10 mouse cellular contexts compared by ENCODE assay signal in genomic region chr6:23249616-23250287, GRCm38 (mm10). TPM values are rescaled to one million over a fixed set of nuclear protein-coding genes. Genes with fewer than 3 reads are reported as not detected.
DNase-seq lines count a peak whose midpoint lies in the region; ATAC-seq and TF ChIP-seq lines count a peak whose summit lies in the region.
"Had no signal": no experiment of that assay in that cellular context is flagged by ENCODE, and none has a peak within 500 bp of the region (broad histone marks: within the 10 kb centered on the region; RNA-seq: fewer than 3 reads in every experiment).

No protein-coding gene starts in this region.

- ATAC-seq in heart, embryonic 15.5 days (replicated peaks; ENCODE audit: insufficient number of reproducible peaks, insufficient read depth, low FRiP score, low read depth) = no peak
- ATAC-seq in hindbrain, embryonic 13.5 days (ENCODE audit: low FRiP score) = peak; percentile 72
- peak; percentile 59 for ATAC-seq in midbrain, embryonic 15.5 days (replicated peaks)

- peaks cover 94% of the 10 kb centered on the region for H3K27me3 ChIP-seq in heart, embryonic 15.5 days
- H3K27me3 ChIP-seq in hindbrain, embryonic 13.5 days = peaks cover 86% of the 10 kb centered on the region
- H3K27me3 ChIP-seq in midbrain, embryonic 15.5 days (replicated peaks) = peaks cover 62% of the 10 kb centered on the region

- TF ChIP-seq CTCF in brain, embryonic 14.5 days (IDR thresholded peaks at IDR 0.05; ENCODE audit: borderline replicate concordance, extremely low read depth, insufficient read depth, insufficient read length) = peak; percentile 48; the same call in 1 of the 2 replicates

- no peak for TF ChIP-seq POLR2A in brain, embryonic 14.5 days (IDR thresholded peaks at IDR 0.05; ENCODE audit: borderline replicate concordance, extremely low read depth, insufficient read depth, insufficient read length, poor library complexity, severe bottlenecking)

- no peak overlapping the region for H3K27ac ChIP-seq in heart, embryonic 15.5 days
- H3K27ac ChIP-seq in hindbrain, embryonic 13.5 days = no peak overlapping the region
- H3K27ac ChIP-seq in midbrain, embryonic 15.5 days = no peak overlapping the region

- H3K4me1 ChIP-seq in heart, embryonic 15.5 days (replicated peaks) = peaks cover 31% of the 10 kb centered on the region
- peaks cover 25% of the 10 kb centered on the region for H3K4me1 ChIP-seq in hindbrain, embryonic 13.5 days (replicated peaks)
- peaks cover 17% of the 10 kb centered on the region for H3K4me1 ChIP-seq in midbrain, embryonic 15.5 days

- peak overlapping the region; percentile 47 for H3K4me3 ChIP-seq in heart, embryonic 15.5 days
- peak overlapping the region; percentile 31 for H3K4me3 ChIP-seq in hindbrain, embryonic 13.5 days
- peak overlapping the region; percentile 36 for H3K4me3 ChIP-seq in midbrain, embryonic 15.5 days
- H3K4me3 ChIP-seq: erythroblast, embryonic 14.5 days had no signal

- 1% methylated on average over 29 of the region's 29 CpGs for WGBS in heart, embryonic 15.5 days
- WGBS in hindbrain, embryonic 13.5 days = under 1% methylated on average over 29 of the region's 29 CpGs
- WGBS in midbrain, embryonic 15.5 days = under 1% methylated on average over 29 of the region's 29 CpGs

- peak overlapping the region; percentile 78 for H3K4me2 ChIP-seq in heart, embryonic 15.5 days
- H3K4me2 ChIP-seq in hindbrain, embryonic 13.5 days = peak overlapping the region; percentile 56
- peak overlapping the region; percentile 56 for H3K4me2 ChIP-seq in midbrain, embryonic 15.5 days

- H3K9ac ChIP-seq in heart, embryonic 15.5 days = no peak overlapping the region
- no peak overlapping the region for H3K9ac ChIP-seq in hindbrain, embryonic 13.5 days
- no peak overlapping the region for H3K9ac ChIP-seq in midbrain, embryonic 15.5 days

- H3K9me3 ChIP-seq in heart, embryonic 15.5 days (replicated peaks) = no peaks in the 10 kb centered on the region
- H3K9me3 ChIP-seq in hindbrain, embryonic 13.5 days = no peaks in the 10 kb centered on the region
- no peaks in the 10 kb centered on the region for H3K9me3 ChIP-seq in midbrain, embryonic 15.5 days

- no peak for DNase-seq in heart, adult 18-20 months
- DNase-seq in brain, embryonic 14.5 days (ENCODE audit: low read depth) = peak; percentile 79
- no peak for DNase-seq in adipocyte (ENCODE audit: low spot score)
- no peak for DNase-seq in right cerebral cortex, postnatal 10 days (ENCODE audit: low spot score in 2 of 2)
- no peak for DNase-seq in lung, adult 18-20 months

- H3K36me3 ChIP-seq in heart, embryonic 15.5 days = no peaks in the 10 kb centered on the region
- no peaks in the 10 kb centered on the region for H3K36me3 ChIP-seq in hindbrain, embryonic 13.5 days
- no peaks in the 10 kb centered on the region for H3K36me3 ChIP-seq in midbrain, embryonic 15.5 days (replicated peaks)
- H3K36me3 ChIP-seq: G1E had no signal

RNA-seq across cellular contexts. Expression of gene Fezf1, which starts 1.6 kb away (rescaled TPM):
- polyA plus RNA-seq in heart, embryonic 15.5 days (2015; fragmentation: Nextera tagmentation; extraction: Ambion mirVana) = not detected in 2 replicates
- not detected for total RNA-seq in heart, adult 18-20 months (2021)
- polyA plus RNA-seq in brain, embryonic 14.5 days (2012; rRNA removed) = 9.9 and 16.1 TPM in 2 replicates
- polyA plus RNA-seq in hindbrain, embryonic 13.5 days (2015; fragmentation: Nextera tagmentation; extraction: Ambion mirVana) = 0.17 TPM in 1 of 2 replicates, not detected in the other
- polyA plus RNA-seq in midbrain, embryonic 15.5 days (2015; fragmentation: Nextera tagmentation; extraction: Ambion mirVana) = 2.2 and 6.3 TPM in 2 replicates
- total RNA-seq: G1E had no signal
- polyA plus RNA-seq: erythroblast, embryonic 14.5 days; G1E had no signal
